Mouse (Mus musculus): ENCODE results near the gene Gm6217.
"Not testable (repeated sequence)": the region's sequence is repeated elsewhere in the genome, so short reads cannot be mapped to it uniquely, and the experiment has no call there.

The Gm6217 gene

DNA sequence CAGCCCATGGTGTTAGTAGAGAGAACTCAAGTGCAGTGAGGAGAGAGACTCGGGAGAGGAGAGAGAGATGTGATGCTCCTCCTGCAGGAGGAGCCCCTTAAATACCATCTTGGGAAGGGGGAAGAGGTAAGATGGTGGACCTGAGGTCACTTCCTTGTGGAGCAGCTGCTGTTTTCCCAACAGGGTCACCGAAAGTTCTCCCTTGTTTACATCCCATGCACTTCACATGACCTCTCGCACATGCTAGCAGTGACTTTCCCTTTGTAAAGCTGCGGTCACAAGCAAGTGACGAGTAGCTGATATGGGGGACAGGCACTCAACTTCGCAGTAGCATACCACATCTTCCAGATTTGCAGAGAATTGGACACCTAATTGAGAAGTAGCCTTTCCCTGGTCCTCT, at the start of gene Gm6217:
Gene Gm6217, minus strand, starts transcription at position 74 of the 400 bp plus-strand sequence.
- DNase-seq (ENCODE audit: low spot score in 2 of 2): not testable (repeated sequence)

DNA sequence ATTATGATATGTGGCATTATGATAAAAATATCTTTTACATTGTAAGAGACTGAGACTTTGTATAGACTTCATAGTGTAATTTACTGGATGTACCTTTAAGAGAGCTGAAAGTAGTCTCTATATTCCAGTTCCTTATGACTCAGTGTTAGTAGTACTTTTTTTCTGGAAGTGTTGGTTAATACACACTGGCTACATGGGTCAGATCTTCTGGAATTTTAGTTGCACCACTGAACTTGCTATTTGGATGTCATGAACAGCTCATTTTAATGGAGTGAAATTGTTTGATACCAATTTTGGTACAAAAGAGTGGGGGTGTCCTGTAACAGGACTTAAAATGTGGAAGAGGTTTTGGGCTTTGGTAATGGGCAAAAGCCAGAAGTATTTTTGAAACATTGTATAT, 46.6 kb upstream of the Gm6217 start:
- no peak for DNase-seq (ENCODE audit: low spot score in 2 of 2)

- no peak for DNase-seq (ENCODE audit: low spot score in 2 of 2)
Measured at GRCm38 (mm10) chr1:82975750-82976149, 44.6 kb upstream of the Gm6217 start.

DNA sequence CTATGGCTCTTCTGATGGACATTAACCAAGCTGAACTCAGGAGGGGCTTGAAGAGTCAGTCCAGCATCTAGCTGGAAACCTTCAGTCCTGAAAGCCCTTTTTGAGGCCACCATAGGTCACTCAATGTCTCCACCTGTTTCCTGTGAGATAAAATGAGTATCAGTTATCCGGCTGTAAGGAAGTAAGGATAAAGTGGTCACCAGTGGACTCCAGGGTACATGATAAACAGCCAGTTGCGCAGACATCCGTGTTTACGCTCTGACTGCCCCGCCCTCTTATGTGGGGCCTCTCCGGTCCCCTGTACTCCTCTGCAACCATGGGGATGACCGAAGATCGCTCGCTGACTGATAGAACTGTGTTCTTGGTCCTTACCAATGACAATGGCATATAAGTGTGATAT, 43.1 kb upstream of the Gm6217 start:
- DNase-seq (ENCODE audit: low spot score in 2 of 2): no peak

GRCm38 (mm10) chr1:82973901-82974300, 42.7 kb upstream of the Gm6217 start:
- DNase-seq (ENCODE audit: low spot score in 2 of 2): no peak

- no peak for DNase-seq (ENCODE audit: low spot score in 2 of 2)
Measured at GRCm38 (mm10) chr1:82973244-82973643, 42.0 kb upstream of the Gm6217 start.

DNA sequence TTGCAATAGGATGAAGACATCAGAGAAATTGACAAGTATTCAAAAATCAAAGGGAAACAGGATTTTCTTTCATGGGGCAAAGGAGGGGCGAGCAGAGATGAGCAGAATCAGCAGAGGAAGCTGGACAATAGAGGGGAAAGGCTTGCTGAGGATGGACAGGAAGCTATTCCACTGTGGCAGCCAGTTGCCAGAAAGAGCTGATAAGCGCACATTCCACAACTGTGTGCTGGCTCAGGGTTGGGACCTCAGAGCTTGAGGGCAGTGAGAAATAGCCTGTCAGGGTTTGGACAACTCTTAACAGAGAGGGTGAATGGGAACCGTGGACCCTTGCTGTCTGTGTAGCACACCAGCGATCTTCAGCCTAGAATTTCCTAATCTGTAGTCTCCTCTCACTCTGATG, 40.8 kb upstream of the Gm6217 start:
- no peak for DNase-seq (ENCODE audit: low spot score in 2 of 2)

GRCm38 (mm10) chr1:82966413-82966812, 35.2 kb upstream of the Gm6217 start:
- DNase-seq (ENCODE audit: low spot score in 2 of 2): no peak

DNA sequence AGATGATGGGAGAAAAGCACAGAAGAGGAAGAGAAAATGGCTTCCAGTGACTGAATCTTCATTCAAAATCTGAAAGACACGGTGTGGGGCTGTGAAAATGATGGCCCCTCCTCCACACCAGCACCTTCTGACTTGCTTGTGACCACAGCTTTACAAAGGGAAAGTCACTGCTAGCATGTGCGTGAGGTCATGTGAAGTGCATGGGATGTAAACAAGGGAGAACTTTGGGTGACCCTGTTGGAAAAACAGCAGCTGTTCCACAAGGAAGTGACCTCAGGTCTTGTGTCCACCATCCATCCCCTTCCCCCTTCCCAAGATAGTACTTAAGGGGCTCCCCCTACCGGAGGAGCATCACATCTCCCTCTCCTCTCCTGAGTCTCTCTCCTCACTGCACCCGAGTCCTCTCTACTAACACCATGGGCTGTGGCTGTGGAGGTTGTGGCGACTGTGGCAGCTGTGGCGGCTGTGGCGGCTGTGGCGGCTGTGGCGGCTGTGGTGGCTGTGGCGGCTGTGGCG, 28.7 kb upstream of the Gm6217 start, which contains the start of gene Gm47955:
Gene Gm47955, plus strand, starts transcription at position 417 of the 516 bp plus-strand sequence.
- no peak for DNase-seq (ENCODE audit: low spot score in 2 of 2)

- not testable (repeated sequence) for DNase-seq (ENCODE audit: low spot score in 2 of 2)
Measured at GRCm38 (mm10) chr1:82955913-82956312, 24.7 kb upstream of the Gm6217 start, which contains the start of gene Gm7544. Gm7544 (minus strand) TSS chr1:82956013.

GRCm38 (mm10) chr1:82948601-82949000, 17.4 kb upstream of the Gm6217 start:
- no peak for DNase-seq (ENCODE audit: low spot score in 2 of 2)

DNA sequence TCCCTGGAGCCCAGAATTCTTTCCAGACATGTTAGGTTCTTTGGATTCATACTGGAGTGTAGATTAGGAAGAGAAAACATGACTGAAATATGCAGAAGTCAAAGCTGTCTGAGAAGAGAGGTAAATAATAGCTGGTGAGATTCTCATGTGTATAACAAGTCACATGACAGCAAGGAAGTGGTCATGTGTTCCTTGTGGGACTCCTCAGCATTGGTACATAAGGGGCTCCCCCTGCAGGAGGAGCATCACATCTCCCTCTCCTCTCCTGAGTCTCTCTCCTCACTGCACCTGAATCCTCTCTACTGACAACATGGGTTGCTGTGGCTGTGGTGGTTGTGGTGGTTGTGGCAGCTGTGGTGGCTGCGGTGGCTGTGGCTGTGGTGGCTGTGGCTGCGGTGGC, 14.8 kb upstream of the Gm6217 start:
- not testable (repeated sequence) for DNase-seq (ENCODE audit: low spot score in 2 of 2)

DNA sequence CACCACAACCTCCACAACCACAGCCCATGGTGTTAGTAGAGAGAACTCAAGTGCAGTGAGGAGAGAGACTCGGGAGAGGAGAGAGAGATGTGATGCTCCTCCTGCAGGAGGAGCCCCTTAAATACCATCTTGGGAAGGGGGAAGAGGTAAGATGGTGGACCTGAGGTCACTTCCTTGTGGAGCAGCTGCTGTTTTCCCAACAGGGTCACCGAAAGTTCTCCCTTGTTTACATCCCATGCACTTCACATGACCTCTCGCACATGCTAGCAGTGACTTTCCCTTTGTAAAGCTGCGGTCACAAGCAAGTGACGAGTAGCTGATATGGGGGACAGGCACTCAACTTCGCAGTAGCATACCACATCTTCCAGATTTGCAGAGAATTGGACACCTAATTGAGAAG, 12.1 kb upstream of the Gm6217 start, which contains the start of gene A030003K21Rik:
Gene A030003K21Rik, minus strand, starts transcription at position 94 of the 400 bp plus-strand sequence.
- DNase-seq (ENCODE audit: low spot score in 2 of 2): not testable (repeated sequence)

- DNase-seq (ENCODE audit: low spot score in 2 of 2): not testable (repeated sequence)
Measured at GRCm38 (mm10) chr1:82942505-82942904, 11.3 kb upstream of the Gm6217 start.

DNA sequence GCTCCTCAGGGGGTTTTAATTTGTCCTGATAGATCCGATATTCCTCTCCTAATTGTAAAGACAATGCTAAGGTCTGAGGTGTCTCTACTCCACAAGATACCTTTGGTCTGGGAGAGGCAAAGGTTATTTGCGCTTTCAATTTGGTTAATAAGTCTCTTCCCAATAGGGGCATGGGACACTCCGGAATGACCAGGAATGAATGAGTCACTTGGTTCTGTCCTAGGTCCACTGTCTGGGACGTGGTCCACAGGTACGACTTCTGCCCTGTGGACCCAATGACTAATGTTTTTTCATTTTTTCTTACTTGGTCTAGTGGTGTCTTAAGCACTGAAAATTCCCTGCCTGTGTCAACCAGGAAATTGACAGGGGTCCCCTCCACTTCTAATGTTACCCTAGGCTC, 7.5 kb upstream of the Gm6217 start:
- no peak for DNase-seq (ENCODE audit: low spot score in 2 of 2)

DNA sequence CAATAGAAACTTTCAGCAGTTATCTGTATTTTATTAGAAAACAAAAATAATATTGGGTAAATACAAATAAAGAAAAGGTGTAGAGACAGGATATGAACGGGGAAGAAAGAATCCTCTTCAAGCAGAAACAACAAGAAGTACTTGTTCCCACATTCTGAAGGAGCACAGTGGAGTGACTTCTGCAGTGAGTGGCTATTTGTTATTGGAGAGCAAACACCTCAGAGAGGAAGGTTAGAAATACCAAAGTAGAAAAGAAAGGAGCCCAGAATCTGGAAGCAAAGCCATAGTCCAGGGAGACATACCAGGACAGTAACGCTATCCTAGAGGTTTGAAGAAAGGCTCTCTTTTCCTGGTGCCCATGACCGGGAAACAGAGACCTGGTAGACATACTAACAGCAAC, 641 bp downstream of the Gm6217 start:
- DNase-seq (ENCODE audit: low spot score in 2 of 2): not testable (repeated sequence)

GRCm38 (mm10) chr1:82924650-82925049, 6.5 kb downstream of the Gm6217 start, which contains the start of gene A030014E15Rik:
A030014E15Rik (plus strand) TSS chr1:82924917.
- DNase-seq (ENCODE audit: low spot score in 2 of 2): no peak

GRCm38 (mm10) chr1:82913434-82913833, 17.8 kb downstream of the Gm6217 start:
- DNase-seq (ENCODE audit: low spot score in 2 of 2): not testable (repeated sequence)

DNA sequence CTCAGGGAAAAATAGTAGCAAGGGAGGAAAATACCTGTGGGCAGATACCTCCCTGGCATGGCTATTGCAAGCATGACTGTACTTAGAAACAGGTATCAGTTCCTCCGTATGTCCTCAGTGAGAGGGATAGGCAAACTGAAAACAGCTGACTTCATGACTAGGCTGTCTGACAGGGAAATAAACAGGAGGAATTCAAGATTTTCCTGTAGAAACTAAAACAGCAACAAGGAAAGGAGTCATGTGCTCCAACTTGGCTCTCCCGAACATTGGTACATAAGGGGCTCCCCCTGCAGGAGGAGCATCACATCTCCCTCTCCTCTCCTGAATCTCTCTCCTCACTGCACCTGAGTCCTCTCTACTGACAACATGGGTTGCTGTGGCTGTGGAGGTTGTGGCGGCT, 18.2 kb downstream of the Gm6217 start, which contains the start of gene A030005L19Rik:
Gene A030005L19Rik, plus strand, starts transcription at position 301 of the 400 bp plus-strand sequence.
- DNase-seq (ENCODE audit: low spot score in 2 of 2): no peak

GRCm38 (mm10) chr1:82905886-82906285, 25.3 kb downstream of the Gm6217 start:
- DNase-seq (ENCODE audit: low spot score in 2 of 2): no peak

GRCm38 (mm10) chr1:82901201-82901600, 30.0 kb downstream of the Gm6217 start:
- no peak for DNase-seq (ENCODE audit: low spot score in 2 of 2)

DNA sequence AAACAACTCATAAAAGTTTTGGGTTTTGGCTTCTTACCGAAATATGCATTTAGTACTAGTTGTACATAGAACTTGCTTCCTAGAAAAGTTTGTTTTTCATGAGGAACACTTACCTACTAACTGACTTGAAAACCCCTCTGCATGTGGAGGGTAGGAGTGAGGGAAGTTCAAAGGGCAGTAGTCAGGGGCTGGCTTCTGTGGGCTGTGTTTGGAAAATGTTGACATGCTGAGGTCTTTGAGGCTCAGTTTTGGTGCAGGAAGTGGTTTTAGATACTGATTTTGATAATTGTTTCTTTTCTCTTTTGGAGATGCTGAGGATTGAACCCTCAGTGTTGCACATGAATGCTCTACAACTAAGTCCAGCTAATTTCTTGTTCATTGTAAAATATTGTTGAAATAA, 30.6 kb downstream of the Gm6217 start:
- no peak for DNase-seq (ENCODE audit: low spot score in 2 of 2)

GRCm38 (mm10) chr1:82893269-82893668, 37.9 kb downstream of the Gm6217 start:
- no peak for DNase-seq (ENCODE audit: low spot score in 2 of 2)

Data from spleen, postnatal 14 days (tissue).